10 mouse cellular contexts compared by ENCODE assay signal in genomic region chr7:18872816-18873215, GRCm38 (mm10). TPM values are rescaled to one million over a fixed set of nuclear protein-coding genes. Genes with fewer than 3 reads are reported as not detected.
DNase-seq lines count a peak whose midpoint lies in the region; ATAC-seq lines count a peak whose summit lies in the region.
"Had no signal": no experiment of that assay in that cellular context is flagged by ENCODE, and none has a peak within 500 bp of the region (broad histone marks: within the 10 kb centered on the region; RNA-seq: fewer than 3 reads in every experiment).

No protein-coding gene starts in this region.

- H3K4me1 ChIP-seq in heart, embryonic 15.5 days (replicated peaks) = peaks cover 4% of the 10 kb centered on the region; the same call in 1 of the 2 replicates
- no peaks in the 10 kb centered on the region for H3K4me1 ChIP-seq in embryonic facial prominence, embryonic 11.5 days (ENCODE audit: control insufficient read depth, insufficient read depth, low read length)
- 0 out of 2 replicates have a peak, but pooled peaks cover 4% of the 10 kb centered on the region for H3K4me1 ChIP-seq in intestine, embryonic 15.5 days (replicated peaks)

- H3K27me3 ChIP-seq in heart, embryonic 15.5 days = peaks cover 16% of the 10 kb centered on the region
- H3K27me3 ChIP-seq in embryonic facial prominence, embryonic 11.5 days (ENCODE audit: control insufficient read depth, insufficient read depth, low read length) = no peaks in the 10 kb centered on the region
- H3K27me3 ChIP-seq in intestine, embryonic 15.5 days (replicated peaks) = 0 out of 2 replicates have a peak, but pooled peaks cover 2% of the 10 kb centered on the region

- 0 out of 2 replicates have a peak overlapping the region, but pooled peaks have one; percentile 45 for H3K9ac ChIP-seq in heart, embryonic 15.5 days
- H3K9ac ChIP-seq in embryonic facial prominence, embryonic 11.5 days (replicated peaks; ENCODE audit: low read length) = peak overlapping the region; percentile 49
- H3K9ac ChIP-seq in intestine, embryonic 15.5 days = peak overlapping the region; percentile 13

- peak overlapping the region; percentile 48 for H3K4me3 ChIP-seq in heart, embryonic 15.5 days
- H3K4me3 ChIP-seq in embryonic facial prominence, embryonic 11.5 days (ENCODE audit: low read depth, low read length) = peak overlapping the region; percentile 25
- peak overlapping the region; percentile 20 for H3K4me3 ChIP-seq in intestine, embryonic 15.5 days (replicated peaks)

- no peaks in the 10 kb centered on the region for H3K36me3 ChIP-seq in heart, embryonic 15.5 days
- no peaks in the 10 kb centered on the region for H3K36me3 ChIP-seq in embryonic facial prominence, embryonic 11.5 days (replicated peaks; ENCODE audit: control insufficient read depth, insufficient read depth, low read depth, low read length)
- H3K36me3 ChIP-seq in intestine, embryonic 15.5 days = no peaks in the 10 kb centered on the region

- DNase-seq in heart, adult 8-10 months (ENCODE audit: low spot score) = no peak
- peak; percentile 11 for DNase-seq in embryonic facial prominence, embryonic 11.5 days (ENCODE audit: low spot score)
- DNase-seq in neural tube, embryonic 10.5 days (ENCODE audit: extremely low spot score, low spot score) = peak; percentile 38
- DNase-seq in Muller cell, postnatal 12 days (ENCODE audit: inconsistent ontology term) = no peak
- DNase-seq in left cerebral cortex, adult 8-10 months (ENCODE audit: low spot score in 2 of 2) = no peak
- no peak for DNase-seq in kidney, adult 18-20 months

- H3K9me3 ChIP-seq in heart, embryonic 15.5 days (replicated peaks) = no peaks in the 10 kb centered on the region
- H3K9me3 ChIP-seq in embryonic facial prominence, embryonic 11.5 days (replicated peaks; ENCODE audit: control insufficient read depth, low read length) = no peaks in the 10 kb centered on the region
- H3K9me3 ChIP-seq in intestine, embryonic 15.5 days = no peaks in the 10 kb centered on the region

- H3K27ac ChIP-seq in heart, embryonic 15.5 days = no peak overlapping the region
- H3K27ac ChIP-seq in embryonic facial prominence, embryonic 11.5 days (replicated peaks; ENCODE audit: low read depth, low read length) = no peak overlapping the region
- H3K27ac ChIP-seq in intestine, embryonic 15.5 days = no peak overlapping the region
- H3K27ac ChIP-seq: macrophage had no signal

- H3K4me2 ChIP-seq in heart, embryonic 15.5 days = peak overlapping the region; percentile 80
- peak overlapping the region; percentile 58 for H3K4me2 ChIP-seq in embryonic facial prominence, embryonic 11.5 days (ENCODE audit: low read depth, low read length)
- peak overlapping the region; percentile 66 for H3K4me2 ChIP-seq in intestine, embryonic 15.5 days (replicated peaks)

- no peak for ATAC-seq in heart, embryonic 15.5 days (replicated peaks; ENCODE audit: insufficient number of reproducible peaks, insufficient read depth, low FRiP score, low read depth)
- ATAC-seq in embryonic facial prominence, embryonic 11.5 days (replicated peaks; ENCODE audit: insufficient number of reproducible peaks, low FRiP score, low TSS enrichment, low read depth) = peak; percentile 35; the same call in 1 of the 2 replicates
- peak; percentile 53 for ATAC-seq in intestine, embryonic 15.5 days

- 5% methylated on average over 7 of the region's 7 CpGs for WGBS in heart, embryonic 15.5 days
- whole genome bisulfite sequencing in embryonic facial prominence, embryonic 11.5 days = 4% methylated on average over 7 of the region's 7 CpGs
- WGBS in intestine, embryonic 15.5 days = 2% methylated on average over 7 of the region's 7 CpGs

RNA-seq across cellular contexts. Expression of gene Pglyrp1, which starts 1.7 kb away (rescaled TPM):
- 1.6 and 3.0 TPM in 2 replicates for polyA plus RNA-seq in heart, embryonic 15.5 days (2015; fragmentation: Nextera tagmentation; extraction: Ambion mirVana)
- total RNA-seq in heart, adult 8-10 months (2022) = 1 to 10 TPM; 1.1 to 6.7 (median 1.6) TPM
- 0.49 and 0.70 TPM in 2 replicates for polyA plus RNA-seq in embryonic facial prominence, embryonic 11.5 days (2014; fragmentation: Nextera tagmentation; extraction: Ambion mirVana)
- 53.1 and 72.8 TPM in 2 replicates for polyA plus RNA-seq in intestine, embryonic 15.5 days (2015; fragmentation: Nextera tagmentation; extraction: Ambion mirVana)
- total RNA-seq in left cerebral cortex, adult 8-10 months (2022) = 10 to 100 TPM in 3 of 4 experiments, 1 to 10 TPM in 1; 9.4 to 15.3 (median 12.8) TPM

RNA-seq across cellular contexts. Expression of gene Mill2, which starts 33.0 kb away (rescaled TPM):
- 0.54 and 0.56 TPM in 2 replicates for polyA plus RNA-seq in heart, embryonic 15.5 days (2015; fragmentation: Nextera tagmentation; extraction: Ambion mirVana)
- 1 to 10 TPM; 5.7 to 7.5 (median 7.0) TPM for total RNA-seq in heart, adult 8-10 months (2022)
- 0.20 and 0.33 TPM in 2 replicates for polyA plus RNA-seq in embryonic facial prominence, embryonic 11.5 days (2014; fragmentation: Nextera tagmentation; extraction: Ambion mirVana)
- 0.73 TPM in 2 replicates for polyA plus RNA-seq in intestine, embryonic 15.5 days (2015; fragmentation: Nextera tagmentation; extraction: Ambion mirVana)
- total RNA-seq in left cerebral cortex, adult 8-10 months (2022) = 1 to 10 TPM; 1.5 to 2.2 (median 1.9) TPM

RNA-seq across cellular contexts. Expression of gene Ccdc61, which starts 37.4 kb away (rescaled TPM):
- polyA plus RNA-seq in heart, embryonic 15.5 days (2015; fragmentation: Nextera tagmentation; extraction: Ambion mirVana) = 20.6 and 26.8 TPM in 2 replicates
- total RNA-seq in heart, adult 8-10 months (2022) = 10 to 100 TPM in 1 of 4 experiments, 1 to 10 TPM in 3; 7.4 to 10.7 (median 8.9) TPM
- 22.6 and 26.5 TPM in 2 replicates for polyA plus RNA-seq in embryonic facial prominence, embryonic 11.5 days (2014; fragmentation: Nextera tagmentation; extraction: Ambion mirVana)
- 25.2 and 29.2 TPM in 2 replicates for polyA plus RNA-seq in intestine, embryonic 15.5 days (2015; fragmentation: Nextera tagmentation; extraction: Ambion mirVana)
- 10 to 100 TPM; 11.5 to 12.8 (median 12.2) TPM for total RNA-seq in left cerebral cortex, adult 8-10 months (2022)

RNA-seq across cellular contexts. Expression of gene Psg17, which starts 51.4 kb away (rescaled TPM):
- not detected in 2 replicates for polyA plus RNA-seq in heart, embryonic 15.5 days (2015; fragmentation: Nextera tagmentation; extraction: Ambion mirVana)
- total RNA-seq in heart, adult 8-10 months (2022) = not detected
- not detected in 2 replicates for polyA plus RNA-seq in embryonic facial prominence, embryonic 11.5 days (2014; fragmentation: Nextera tagmentation; extraction: Ambion mirVana)
- polyA plus RNA-seq in intestine, embryonic 15.5 days (2015; fragmentation: Nextera tagmentation; extraction: Ambion mirVana) = 0.13 TPM in 2 replicates
- not detected for total RNA-seq in left cerebral cortex, adult 8-10 months (2022)
- total RNA-seq: ES-E14 had no signal
- polyA plus RNA-seq: macrophage had no signal

RNA-seq across cellular contexts. Expression of gene Nova2, which starts 52.9 kb away (rescaled TPM):
- 0.53 and 0.79 TPM in 2 replicates for polyA plus RNA-seq in heart, embryonic 15.5 days (2015; fragmentation: Nextera tagmentation; extraction: Ambion mirVana)
- total RNA-seq in heart, adult 8-10 months (2022) = 1 to 10 TPM; 3.2 to 5.5 (median 5.1) TPM
- polyA plus RNA-seq in embryonic facial prominence, embryonic 11.5 days (2014; fragmentation: Nextera tagmentation; extraction: Ambion mirVana) = 1.4 and 1.7 TPM in 2 replicates
- polyA plus RNA-seq in intestine, embryonic 15.5 days (2015; fragmentation: Nextera tagmentation; extraction: Ambion mirVana) = 0.49 and 0.57 TPM in 2 replicates
- total RNA-seq in left cerebral cortex, adult 8-10 months (2022) = 10 to 100 TPM; 67.1 to 75.1 (median 69.9) TPM

Comparison
In these comparisons a context has a peak if more than half of its experiments do, and no peak if none do; other contexts are left out.
1. DNase-seq: peak in embryonic facial prominence, embryonic 11.5 days (single experiment) and neural tube, embryonic 10.5 days (single experiment); none in heart, adult 8-10 months (single experiment), Muller cell, postnatal 12 days (single experiment), left cerebral cortex, adult 8-10 months (0 of 2) and kidney, adult 18-20 months (single experiment).
2. RNA of gene Pglyrp1, which starts 1.7 kb away (polyA plus RNA-seq): 53.1 to 72.8 TPM in intestine, embryonic 15.5 days; 1.6 to 3.0 TPM in heart, embryonic 15.5 days and 0.49 to 0.70 TPM in embryonic facial prominence, embryonic 11.5 days; every median in the first group is over 10 times any median in the second.
3. Peak in every context shown above with its lines, with median percentiles within 50 percentile points of each other: H3K4me2 ChIP-seq, H3K4me3 ChIP-seq and H3K9ac ChIP-seq.